Mouse (Mus musculus): ENCODE data around the gene Stx7. TPM values are rescaled to one million over a fixed set of nuclear protein-coding genes. Genes with fewer than 3 reads are reported as not detected.

Stx7 gene
- 63.4 and 63.9 TPM in 2 replicates for polyA plus RNA-seq (2012; rRNA removed; ENCODE audit: low replicate concordance)

DNA sequence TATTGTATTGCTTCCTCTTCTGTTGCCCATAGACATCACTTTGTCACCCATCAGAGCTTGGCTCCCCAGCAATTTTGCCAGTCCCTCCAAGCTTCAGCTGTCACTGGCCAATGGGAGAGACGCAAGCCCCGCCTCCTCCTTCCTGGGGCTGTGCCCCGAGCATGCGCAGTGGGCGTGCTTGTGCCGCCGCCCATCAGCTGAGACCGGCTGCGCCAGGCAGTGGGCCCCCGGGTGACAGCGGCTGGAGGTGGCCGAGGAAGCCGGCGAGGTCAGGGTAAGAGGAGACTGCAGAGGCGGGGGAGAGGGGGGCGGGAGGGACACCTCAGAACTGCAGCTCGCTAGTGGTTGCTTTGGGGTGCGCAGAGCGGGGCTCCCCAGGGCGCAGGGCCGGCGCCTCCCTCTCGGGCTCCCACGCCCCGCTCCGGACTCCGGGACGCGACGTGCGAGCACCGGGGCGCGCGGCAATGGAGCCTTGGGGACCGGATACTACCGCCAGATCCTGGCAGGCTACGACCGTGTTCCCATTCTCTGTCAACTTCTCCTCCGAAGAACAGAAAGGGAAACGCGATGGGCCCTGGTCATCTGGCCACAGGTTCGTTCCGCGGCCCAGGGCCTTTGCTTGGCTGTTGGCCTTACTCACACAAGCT is at the start of gene Stx7:
Gene Stx7, plus strand, starts transcription at position 168 of the 647 bp plus-strand sequence.

DNA sequence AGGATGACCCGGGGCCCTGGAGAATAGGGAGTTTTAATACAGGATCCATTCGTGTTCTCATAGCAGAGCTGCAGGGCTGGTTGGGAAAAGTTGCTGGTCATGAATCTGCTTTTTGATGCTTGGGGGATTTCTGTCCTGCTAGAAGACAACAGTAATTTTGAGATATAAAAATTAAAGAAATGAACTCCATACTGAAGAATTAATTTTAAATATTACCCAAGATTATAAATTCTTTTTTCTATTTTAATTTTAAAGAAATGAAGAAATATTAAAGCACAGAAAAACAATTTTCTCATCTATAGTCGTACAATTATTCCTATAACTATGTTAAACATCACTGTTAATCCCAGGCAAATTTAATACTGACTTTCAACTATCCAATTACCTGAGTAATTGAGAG is 47.3 kb upstream of the Stx7 start, which contains the start of gene Taar8c:
Gene Taar8c, minus strand, starts transcription at position 101 of the 400 bp plus-strand sequence.

DNA sequence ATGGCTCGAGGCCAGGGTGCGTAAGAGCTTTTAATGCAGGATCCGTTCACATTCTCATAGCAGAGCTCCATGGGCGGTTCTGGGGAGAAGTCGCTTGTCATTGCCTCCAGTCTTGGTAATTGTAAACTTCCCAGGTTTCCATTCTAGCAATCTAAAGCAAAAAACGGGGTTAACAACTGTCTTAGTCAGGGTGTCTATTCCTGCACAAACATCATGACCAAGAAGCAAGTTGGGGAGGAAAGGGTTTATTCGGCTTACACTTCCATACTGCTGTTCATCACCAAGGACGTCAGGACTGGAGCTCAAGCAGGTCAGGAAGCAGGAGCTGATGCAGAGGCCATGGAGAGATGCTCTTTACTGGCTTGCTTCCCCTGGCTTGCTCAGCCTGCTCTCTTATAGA is 39.7 kb upstream of the Stx7 start, which contains the start of gene Taar9:
Gene Taar9, minus strand, starts transcription at position 101 of the 400 bp plus-strand sequence.

DNA sequence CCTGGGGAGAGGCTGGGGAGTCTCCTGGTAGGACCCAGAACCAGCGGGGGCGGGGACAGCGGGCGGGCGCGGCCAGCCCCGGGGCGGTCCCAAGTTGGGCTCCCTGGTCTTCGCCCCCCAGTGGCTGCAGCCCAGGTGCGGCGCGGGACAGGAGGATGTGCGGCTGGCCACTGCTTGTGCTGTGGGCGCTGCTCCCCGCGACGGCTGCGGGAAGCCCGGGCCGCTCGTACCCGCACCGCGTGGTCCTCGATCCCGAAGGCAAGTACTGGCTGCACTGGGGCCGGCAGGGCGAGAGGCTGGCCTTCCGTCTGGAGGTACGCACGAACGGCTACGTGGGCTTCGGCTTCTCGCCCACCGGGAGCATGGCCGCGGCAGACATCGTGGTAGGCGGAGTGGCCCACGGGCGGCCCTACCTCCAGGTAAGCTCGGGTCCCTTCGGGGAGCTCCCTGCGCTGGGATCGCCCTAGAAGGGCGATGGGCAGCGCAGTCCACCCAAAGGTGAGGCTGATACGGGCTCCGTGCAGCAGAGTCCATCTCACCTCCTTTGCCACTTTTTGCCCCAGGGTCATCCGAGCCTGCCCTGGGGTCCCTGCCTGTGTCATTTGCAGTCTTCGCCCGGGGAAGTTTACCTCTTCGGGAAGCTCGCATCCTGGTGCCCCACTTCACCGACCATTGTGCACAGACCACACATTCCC is 74.5 kb downstream of the Stx7 start, which contains the start of gene Moxd1:
Gene Moxd1, plus strand, starts transcription at position 69 of the 695 bp plus-strand sequence.

Other genes starting within 250 kb of the Stx7 start
- not detected in 2 replicates for gene Taar1, start 228.9 kb upstream of the Stx7 start, polyA plus RNA-seq (2012; rRNA removed; ENCODE audit: low replicate concordance)
- gene Taar2, start 210.7 kb upstream of the Stx7 start, polyA plus RNA-seq (2012; rRNA removed; ENCODE audit: low replicate concordance), result 0.11 TPM in 1 of 2 replicates, not detected in the other
- gene Taar3, start 199.7 kb upstream of the Stx7 start, polyA plus RNA-seq (2012; rRNA removed; ENCODE audit: low replicate concordance), result not detected in 2 replicates
- 0.14 TPM in 1 of 2 replicates, not detected in the other for gene Taar4, start 188.8 kb upstream of the Stx7 start, polyA plus RNA-seq (2012; rRNA removed; ENCODE audit: low replicate concordance)
- not detected in 2 replicates for gene Taar5, start 178.6 kb upstream of the Stx7 start, polyA plus RNA-seq (2012; rRNA removed; ENCODE audit: low replicate concordance)
- not detected in 2 replicates for gene Taar6, start 163.7 kb upstream of the Stx7 start, polyA plus RNA-seq (2012; rRNA removed; ENCODE audit: low replicate concordance)
- not detected in 2 replicates for gene Taar7a, start 155.8 kb upstream of the Stx7 start, polyA plus RNA-seq (2012; rRNA removed; ENCODE audit: low replicate concordance)
- gene Taar7b, start 149.4 kb upstream of the Stx7 start, polyA plus RNA-seq (2012; rRNA removed; ENCODE audit: low replicate concordance), result not detected in 2 replicates
- gene Taar7d, start 122.1 kb upstream of the Stx7 start, polyA plus RNA-seq (2012; rRNA removed; ENCODE audit: low replicate concordance), result not detected in 2 replicates
- not detected in 2 replicates for gene Taar7e, start 111.7 kb upstream of the Stx7 start, polyA plus RNA-seq (2012; rRNA removed; ENCODE audit: low replicate concordance)
- not detected in 2 replicates for gene Taar7f, start 99.8 kb upstream of the Stx7 start, polyA plus RNA-seq (2012; rRNA removed; ENCODE audit: low replicate concordance)
- not detected in 2 replicates for gene Taar8a, start 72.8 kb upstream of the Stx7 start, polyA plus RNA-seq (2012; rRNA removed; ENCODE audit: low replicate concordance)
- not detected in 2 replicates for gene Taar8b, start 57.0 kb upstream of the Stx7 start, polyA plus RNA-seq (2012; rRNA removed; ENCODE audit: low replicate concordance)
- gene Taar8c, start 47.4 kb upstream of the Stx7 start, polyA plus RNA-seq (2012; rRNA removed; ENCODE audit: low replicate concordance), result not detected in 2 replicates
- not detected in 2 replicates for gene Taar9, start 39.8 kb upstream of the Stx7 start, polyA plus RNA-seq (2012; rRNA removed; ENCODE audit: low replicate concordance)
- gene Moxd1, start 74.2 kb downstream of the Stx7 start, polyA plus RNA-seq (2012; rRNA removed; ENCODE audit: low replicate concordance), result 0.85 and 7.1 TPM in 2 replicates

All from subcutaneous adipose tissue, adult 2 months (tissue).